In genomic region chr7:82485344-82485954, GRCm38 (mm10) we compare ENCODE assay signal across 18 mouse cellular contexts.
A peak's percentile ranks its signal among the peaks of the same experiment; 100 is the strongest.
DNase-seq lines count a peak whose midpoint lies in the region; ATAC-seq and TF ChIP-seq lines count a peak whose summit lies in the region.
"Had no signal": no experiment of that assay in that cellular context is flagged by ENCODE, and none has a peak within 500 bp of the region (broad histone marks: within the 10 kb centered on the region; RNA-seq: fewer than 3 reads in every experiment).

No protein-coding gene starts in this region.

- WGBS in midbrain, embryonic 11.5 days = 55% methylated on average over 7 of the region's 7 CpGs
- 55% methylated on average over 7 of the region's 7 CpGs for WGBS in midbrain, postnatal 0 days
- 55% methylated on average over 7 of the region's 7 CpGs for WGBS in forebrain, embryonic 14.5 days
- 56% methylated on average over 7 of the region's 7 CpGs for WGBS in midbrain, embryonic 13.5 days
- 32% methylated on average over 7 of the region's 7 CpGs for WGBS in intestine, embryonic 15.5 days

- H3K36me3 ChIP-seq in midbrain, embryonic 11.5 days (ENCODE audit: control insufficient read depth, insufficient read depth, low read length) = no peaks in the 10 kb centered on the region
- H3K36me3 ChIP-seq in midbrain, postnatal 0 days (ENCODE audit: insufficient read depth, low read length) = no peaks in the 10 kb centered on the region
- H3K36me3 ChIP-seq in forebrain, embryonic 14.5 days (ENCODE audit: control insufficient read depth, insufficient read depth, low read length) = no peaks in the 10 kb centered on the region
- no peaks in the 10 kb centered on the region for H3K36me3 ChIP-seq in midbrain, embryonic 13.5 days
- no peaks in the 10 kb centered on the region for H3K36me3 ChIP-seq in intestine, embryonic 15.5 days
- H3K36me3 ChIP-seq: limb, embryonic 12.5 days; liver, embryonic 15.5 days; neural tube, embryonic 13.5 days had no signal

- peak; percentile 63; the same call in 1 of the 2 replicates for ATAC-seq in midbrain, embryonic 11.5 days (ENCODE audit: low FRiP score)
- no peak for ATAC-seq in midbrain, postnatal 0 days (ENCODE audit: low FRiP score)
- peak; percentile 28; the same call in 1 of the 2 replicates for ATAC-seq in forebrain, embryonic 14.5 days
- ATAC-seq in midbrain, embryonic 13.5 days = peak; percentile 57; the same call in 1 of the 2 replicates
- no peak for ATAC-seq in intestine, embryonic 15.5 days
- ATAC-seq: Patski had no signal

- no peaks in the 10 kb centered on the region for H3K27me3 ChIP-seq in midbrain, embryonic 11.5 days (ENCODE audit: control insufficient read depth, insufficient read depth, low read length)
- H3K27me3 ChIP-seq in midbrain, postnatal 0 days (ENCODE audit: insufficient read depth, low read length) = no peaks in the 10 kb centered on the region
- H3K27me3 ChIP-seq in forebrain, embryonic 14.5 days (replicated peaks; ENCODE audit: control insufficient read depth, insufficient read depth, low read length) = no peaks in the 10 kb centered on the region
- H3K27me3 ChIP-seq in midbrain, embryonic 13.5 days = no peaks in the 10 kb centered on the region
- H3K27me3 ChIP-seq in intestine, embryonic 15.5 days (replicated peaks) = no peaks in the 10 kb centered on the region
- H3K27me3 ChIP-seq: limb, embryonic 12.5 days; liver, embryonic 15.5 days; neural tube, embryonic 13.5 days; Patski had no signal

- no peak for DNase-seq in gastrocnemius, adult 2 months
- DNase-seq in gastrocnemius, postnatal 4 days (ENCODE audit: low spot score in 2 of 2) = no peak
- no peak for DNase-seq in midbrain, embryonic 11.5 days (ENCODE audit: low spot score, missing footprints)
- DNase-seq in midbrain, postnatal 0 days (ENCODE audit: low spot score) = no peak
- DNase-seq in forebrain, embryonic 14.5 days (ENCODE audit: low spot score) = no peak
- no peak for DNase-seq in right cerebral cortex, adult 2 months (ENCODE audit: low spot score in 2 of 2)
- DNase-seq: cerebellum, postnatal 25 days; heart, postnatal 36 days; kidney, adult 8-10 months; kidney, postnatal 4 days; layer of hippocampus, postnatal 36 days; lung, postnatal 10 days had no signal

- H3K4me3 ChIP-seq in gastrocnemius, adult 2 months = no peak overlapping the region
- no peak overlapping the region for H3K4me3 ChIP-seq in midbrain, embryonic 11.5 days (ENCODE audit: low read depth, low read length)
- no peak overlapping the region for H3K4me3 ChIP-seq in midbrain, postnatal 0 days (ENCODE audit: low read depth, low read length)
- no peak overlapping the region for H3K4me3 ChIP-seq in forebrain, embryonic 14.5 days (ENCODE audit: low read depth, low read length)
- no peak overlapping the region for H3K4me3 ChIP-seq in midbrain, embryonic 13.5 days (replicated peaks)
- no peak overlapping the region for H3K4me3 ChIP-seq in intestine, embryonic 15.5 days (replicated peaks)
- H3K4me3 ChIP-seq: limb, embryonic 12.5 days; liver, embryonic 15.5 days; neural tube, embryonic 13.5 days had no signal

- no peak for TF ChIP-seq CTCF in gastrocnemius, adult 2 months (IDR thresholded peaks at IDR 0.05)
- no peak for TF ChIP-seq CTCF in midbrain, postnatal 0 days (IDR thresholded peaks at IDR 0.05)

- peak overlapping the region; percentile 38; the same call in 1 of the 2 replicates for H3K27ac ChIP-seq in gastrocnemius, adult 2 months
- H3K27ac ChIP-seq in midbrain, embryonic 11.5 days (ENCODE audit: low read depth, low read length) = 0 out of 2 replicates have a peak overlapping the region, but pooled peaks have one; percentile 12
- H3K27ac ChIP-seq in midbrain, postnatal 0 days (ENCODE audit: low read depth, low read length) = no peak overlapping the region
- H3K27ac ChIP-seq in forebrain, embryonic 14.5 days (ENCODE audit: low read depth, low read length) = no peak overlapping the region
- H3K27ac ChIP-seq in midbrain, embryonic 13.5 days = peak overlapping the region; percentile 60
- H3K27ac ChIP-seq in intestine, embryonic 15.5 days = no peak overlapping the region
- H3K27ac ChIP-seq: limb, embryonic 12.5 days; liver, embryonic 15.5 days; neural tube, embryonic 13.5 days had no signal

- H3K4me2 ChIP-seq in midbrain, embryonic 11.5 days = no peak overlapping the region
- H3K4me2 ChIP-seq in midbrain, postnatal 0 days (ENCODE audit: low read depth, low read length, poor library complexity, severe bottlenecking) = no peak overlapping the region
- H3K4me2 ChIP-seq in forebrain, embryonic 14.5 days (ENCODE audit: low read length) = no peak overlapping the region
- H3K4me2 ChIP-seq in midbrain, embryonic 13.5 days (replicated peaks) = no peak overlapping the region
- no peak overlapping the region for H3K4me2 ChIP-seq in intestine, embryonic 15.5 days (replicated peaks)
- H3K4me2 ChIP-seq: limb, embryonic 12.5 days; liver, embryonic 15.5 days; neural tube, embryonic 13.5 days had no signal

- no peaks in the 10 kb centered on the region for H3K9me3 ChIP-seq in midbrain, embryonic 11.5 days (ENCODE audit: control insufficient read depth, low read length)
- no peaks in the 10 kb centered on the region for H3K9me3 ChIP-seq in midbrain, postnatal 0 days (ENCODE audit: low read length)
- no peaks in the 10 kb centered on the region for H3K9me3 ChIP-seq in forebrain, embryonic 14.5 days (replicated peaks; ENCODE audit: control insufficient read depth, low read length)
- no peaks in the 10 kb centered on the region for H3K9me3 ChIP-seq in midbrain, embryonic 13.5 days
- H3K9me3 ChIP-seq in intestine, embryonic 15.5 days = no peaks in the 10 kb centered on the region
- H3K9me3 ChIP-seq: limb, embryonic 12.5 days; liver, embryonic 15.5 days; neural tube, embryonic 13.5 days had no signal

- H3K9ac ChIP-seq in midbrain, embryonic 11.5 days (ENCODE audit: low read length) = no peak overlapping the region
- no peak overlapping the region for H3K9ac ChIP-seq in midbrain, postnatal 0 days (replicated peaks; ENCODE audit: low read length, poor library complexity, severe bottlenecking)
- no peak overlapping the region for H3K9ac ChIP-seq in forebrain, embryonic 14.5 days (ENCODE audit: low read length)
- H3K9ac ChIP-seq in midbrain, embryonic 13.5 days (replicated peaks) = no peak overlapping the region
- H3K9ac ChIP-seq in intestine, embryonic 15.5 days = no peak overlapping the region
- H3K9ac ChIP-seq: limb, embryonic 12.5 days; liver, embryonic 15.5 days; neural tube, embryonic 13.5 days had no signal

- H3K4me1 ChIP-seq in midbrain, embryonic 11.5 days (ENCODE audit: control insufficient read depth, insufficient read depth, low read length) = no peaks in the 10 kb centered on the region
- no peaks in the 10 kb centered on the region; the same call in 1 of the 2 replicates for H3K4me1 ChIP-seq in midbrain, postnatal 0 days (ENCODE audit: insufficient read depth, low read length)
- peaks cover 5% of the 10 kb centered on the region; the same call in 1 of the 2 replicates for H3K4me1 ChIP-seq in forebrain, embryonic 14.5 days (ENCODE audit: control insufficient read depth, insufficient read depth, low read length)
- peaks cover 14% of the 10 kb centered on the region for H3K4me1 ChIP-seq in midbrain, embryonic 13.5 days (replicated peaks)
- no peaks in the 10 kb centered on the region for H3K4me1 ChIP-seq in intestine, embryonic 15.5 days (replicated peaks)
- H3K4me1 ChIP-seq: liver, embryonic 15.5 days had no signal

- intact Hi-C loops in gastrocnemius, adult 2 months (cut with DNase I) = no loop called here

Comparison
In these comparisons a context has a peak if more than half of its experiments do, and no peak if none do; other contexts are left out.
1. H3K27ac ChIP-seq: peak in gastrocnemius, adult 2 months (single experiment), midbrain, embryonic 11.5 days (single experiment) and midbrain, embryonic 13.5 days (single experiment); none in midbrain, postnatal 0 days (single experiment), forebrain, embryonic 14.5 days (single experiment) and intestine, embryonic 15.5 days (single experiment).
2. ATAC-seq: peak in midbrain, embryonic 11.5 days (single experiment), forebrain, embryonic 14.5 days (single experiment) and midbrain, embryonic 13.5 days (single experiment); none in midbrain, postnatal 0 days (single experiment) and intestine, embryonic 15.5 days (single experiment).